Mouse (Mus musculus): ENCODE results near the gene Osbpl8.

DNA sequence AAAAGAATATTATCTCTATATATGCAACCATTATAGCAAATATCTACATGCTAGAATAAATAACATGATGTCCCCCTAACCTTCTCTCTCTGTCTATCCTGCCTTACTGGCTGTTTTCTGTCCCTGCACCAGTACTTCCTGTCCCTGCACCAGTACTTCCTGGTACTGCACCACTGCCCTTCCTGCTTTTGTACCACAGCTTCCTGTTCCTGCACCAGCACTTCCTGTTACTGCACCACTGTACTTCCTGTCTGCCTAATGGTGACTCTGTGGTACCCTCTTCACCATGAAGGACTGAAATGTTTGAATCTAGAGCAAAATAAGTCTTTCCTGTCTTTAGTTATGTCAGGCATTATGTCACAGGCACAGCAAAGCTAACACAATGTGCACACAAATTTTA, 156.0 kb downstream of the Osbpl8 start:
- TF ChIP-seq GATA1 (IDR thresholded peaks at IDR 0.05; ENCODE audit: borderline replicate concordance, low read length) (no peak), FLI1 (IDR thresholded peaks at IDR 0.05; ENCODE audit: low read length) (no peak)
